Mouse (Mus musculus) gastrocnemius, postnatal 4 days (tissue): ENCODE results near the gene Irf5. TPM values are rescaled to one million over a fixed set of nuclear protein-coding genes. Genes with fewer than 3 reads are reported as not detected.

Source experiments
- total RNA-seq, 2 experiments: library from RNA; stranded (reverse); gene quantifications; 2 replicates each; pipeline ENCODE4 v1.2.3; 2021

The Irf5 gene
- total RNA-seq, 2 experiments from 2014 or later: 3.7 to 4.5 TPM

Other genes starting within 250 kb of the Irf5 start
- gene Fam71f2, start 247.0 kb upstream of the Irf5 start, total RNA-seq: under 1 TPM in 1 of 2 experiments, not detected in 1; 0.31 TPM
- gene Fam71f1, start 207.5 kb upstream of the Irf5 start, total RNA-seq: not detected
- 100 to 1,000 TPM; 266 to 268 TPM for gene Calu, start 178.6 kb upstream of the Irf5 start, total RNA-seq
- gene Opn1sw, start 138.2 kb upstream of the Irf5 start, total RNA-seq: under 1 TPM; 0.44 to 0.98 TPM
- 10 to 100 TPM; 20.1 to 28.9 TPM for gene Ccdc136, start 130.3 kb upstream of the Irf5 start, total RNA-seq
- 100 to 1,000 TPM; 491 to 520 TPM for gene Flnc, start 93.4 kb upstream of the Irf5 start, total RNA-seq
- gene Atp6v1f, start 58.9 kb upstream of the Irf5 start, total RNA-seq: 10 to 100 TPM; 90.5 to 92.1 TPM
- gene Atp6v1fnb, start 55.2 kb upstream of the Irf5 start, total RNA-seq: not detected
- 10 to 100 TPM; 37.6 to 40.5 TPM for gene Kcp, start 18.7 kb upstream of the Irf5 start, total RNA-seq
- gene Tnpo3, start 83.3 kb downstream of the Irf5 start, total RNA-seq: 10 to 100 TPM; 47.2 to 52.3 TPM
- 1 to 10 TPM; 5.4 to 6.3 TPM for gene Tspan33, start 167.6 kb downstream of the Irf5 start, total RNA-seq
- gene Smo, start 208.9 kb downstream of the Irf5 start, total RNA-seq: 10 to 100 TPM; 43.7 to 43.9 TPM
- 10 to 100 TPM; 15.2 to 18.4 TPM for gene Ahcyl2, start 241.4 kb downstream of the Irf5 start, total RNA-seq